Mouse (Mus musculus) embryonic facial prominence, embryonic 11.5 days (tissue): Measurements from ENCODE around the gene Clcn7. TPM values are rescaled to one million over a fixed set of nuclear protein-coding genes. Genes with fewer than 3 reads are reported as not detected.
A peak's percentile ranks its signal among the peaks of the same experiment; 100 is the strongest.

Source experiments
- ATAC-seq: fragments of 200-750 bp; cut with Nextera tagmentation; replicated peaks from 2 replicates; pipeline ENCODE4 v1.8.0; 2017; ENCODE audit warnings: low read depth; ENCODE audit not compliant: insufficient number of reproducible peaks, low FRiP score, low TSS enrichment
- DNase-seq: peaks from one replicate; pipeline ENCODE4 v3.0.0-alpha.2; 2015; ENCODE audit warnings: low spot score
- H3K27ac ChIP-seq: fragments of 300-500 bp; sonication (generic); replicated peaks from 2 replicates; pipeline ENCODE4 v1.5.1; 2014; ENCODE audit warnings: mild to moderate bottlenecking, low read depth, low read length, control low read depth
- H3K27me3 ChIP-seq: fragments of 300-500 bp; sonication (generic); 2 replicates; pipeline ENCODE4 v1.6.1; 2014; ENCODE audit warnings: mild to moderate bottlenecking, low read length, moderate library complexity, mixed read lengths; ENCODE audit not compliant: control insufficient read depth, insufficient read depth
- H3K36me3 ChIP-seq: fragments of 300-500 bp; sonication (generic); replicated peaks from 2 replicates; pipeline ENCODE4 v1.6.1; 2014; ENCODE audit warnings: low read depth, mild to moderate bottlenecking, low read length, moderate library complexity, mixed read lengths; ENCODE audit not compliant: control insufficient read depth, insufficient read depth
- H3K4me1 ChIP-seq: fragments of 300-500 bp; sonication (generic); 2 replicates; pipeline ENCODE4 v1.6.1; 2014; ENCODE audit warnings: low read length, mixed read lengths; ENCODE audit not compliant: control insufficient read depth, insufficient read depth
- H3K4me2 ChIP-seq: fragments of 300-500 bp; sonication (generic); 2 replicates; pipeline ENCODE4 v1.6.1; 2014; ENCODE audit warnings: low read depth, mild to moderate bottlenecking, control low read depth, low read length, moderate library complexity
- H3K4me3 ChIP-seq: fragments of 300-500 bp; sonication (generic); 2 replicates; pipeline ENCODE4 v1.5.1; 2014; ENCODE audit warnings: low read depth, low read length, control low read depth
- H3K9ac ChIP-seq: fragments of 300-500 bp; sonication (generic); replicated peaks from 2 replicates; pipeline ENCODE4 v1.6.1; 2014; ENCODE audit warnings: mild to moderate bottlenecking, control low read depth, low read length
- H3K9me3 ChIP-seq: fragments of 300-500 bp; sonication (generic); replicated peaks from 2 replicates; pipeline ENCODE4 v1.6.1; 2016; ENCODE audit warnings: mild to moderate bottlenecking, low read length, inconsistent platforms, mixed read lengths; ENCODE audit not compliant: control insufficient read depth
- WGBS: fragments of 180-500 bp; shearing (Covaris S2); extraction: QIAGEN DNeasy Blood & Tissue Kit; methylation state at CpG from one replicate; pipeline ENCODE4 v1.1.7; 2014; 5-methylcytosine and 5-hydroxymethylcytosine counted together
- polyA plus RNA-seq: library from polyadenylated mRNA; unstranded; fragments of >200 nt; fragmentation: Nextera tagmentation; extraction: Ambion mirVana; gene quantifications from 2 replicates; pipeline ENCODE4 v1.2.1, GENCODE M21; 2014

Clcn7 gene
- polyA plus RNA-seq, 1 experiment from 2014 or later = 21.6 TPM

DNA sequence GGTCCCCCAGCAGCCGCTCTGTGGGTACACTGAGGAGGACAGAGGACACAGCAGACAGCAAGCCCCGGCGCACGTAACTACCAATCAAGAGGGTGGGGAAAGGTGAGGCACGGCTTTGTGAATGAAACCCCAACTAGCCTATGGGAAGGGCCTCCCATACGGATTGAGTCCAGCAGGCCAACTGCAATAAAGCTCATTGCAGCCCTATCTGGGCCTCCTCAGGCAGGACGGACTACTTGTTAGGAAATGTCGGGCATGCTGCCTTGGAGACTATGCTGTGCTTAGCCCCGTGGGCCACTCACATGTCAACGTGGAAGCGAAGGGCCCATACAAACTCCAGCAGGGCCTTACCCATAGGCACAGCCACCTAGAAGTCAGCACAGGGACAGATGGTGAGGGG, 31.9 kb upstream of the Clcn7 start:
- Histone ChIP-seq H3K4me3 (no peak overlapping the region), H3K4me2 (no peak overlapping the region), H3K9ac (no peak overlapping the region), H3K36me3 (no peaks in the 10 kb centered on the region; the same call in none of the 2 replicates), H3K27me3 (no peaks in the 10 kb centered on the region), H3K4me1 (no peaks in the 10 kb centered on the region), H3K27ac (no peak overlapping the region), H3K9me3 (no peaks in the 10 kb centered on the region)
- 94% methylated on average over 11 of the region's 11 CpGs for WGBS
- no peak for ATAC-seq
- no peak for DNase-seq

DNA sequence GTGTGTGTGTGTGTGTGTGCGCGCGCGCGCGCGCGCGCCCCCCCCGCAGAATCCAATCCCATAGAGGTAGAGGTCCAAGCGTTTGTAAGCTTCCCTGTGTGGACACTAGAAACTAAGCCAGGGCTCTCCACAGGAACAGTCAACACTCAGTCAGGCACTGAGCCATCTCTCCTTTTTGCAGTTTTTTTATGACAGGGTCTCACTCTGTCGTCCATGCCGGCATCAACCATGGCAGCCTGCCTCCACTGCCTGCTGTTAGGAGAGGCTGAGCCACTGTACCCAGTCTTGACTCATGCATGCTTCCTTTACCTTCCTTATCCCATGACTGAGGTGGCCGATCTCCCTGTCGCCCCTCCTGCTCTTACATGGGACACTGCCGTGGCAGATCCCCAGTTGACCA, 25.4 kb upstream of the Clcn7 start:
- ATAC-seq (no peak), DNase-seq (no peak)
- H3K27ac ChIP-seq = no peak overlapping the region
- H3K9me3 ChIP-seq = no peaks in the 10 kb centered on the region
- no peaks in the 10 kb centered on the region for H3K4me1 ChIP-seq
- H3K9ac ChIP-seq = no peak overlapping the region
- H3K4me3 ChIP-seq = no peak overlapping the region
- no peak overlapping the region for H3K4me2 ChIP-seq
- H3K27me3 ChIP-seq = no peaks in the 10 kb centered on the region
- H3K36me3 ChIP-seq = peaks cover 3% of the 10 kb centered on the region; the same call in 1 of the 2 replicates
- 91% methylated on average over 12 of the region's 16 CpGs for WGBS

DNA sequence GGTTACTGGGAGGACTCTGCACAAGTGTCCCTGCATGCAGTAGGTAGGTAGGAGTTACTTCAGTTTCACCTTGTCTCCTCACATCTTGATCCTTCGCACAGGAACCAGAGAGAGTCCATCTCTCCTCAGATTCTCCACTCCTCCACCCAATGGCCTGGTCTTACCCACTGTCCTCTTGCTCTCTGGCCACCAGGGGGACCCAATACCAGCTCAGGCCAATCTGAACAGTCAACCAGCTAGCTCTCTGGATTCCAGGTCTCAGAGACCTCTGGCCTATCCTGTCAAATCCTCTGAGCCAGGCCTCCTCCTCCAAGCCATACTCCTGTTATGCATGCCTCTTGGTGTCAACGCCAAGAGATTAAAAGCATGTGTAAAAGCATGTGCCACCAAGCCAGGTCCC, 23.6 kb upstream of the Clcn7 start:
- ATAC-seq (no peak), DNase-seq (peak; percentile 49)
- no peak overlapping the region for H3K9ac ChIP-seq
- H3K4me3 ChIP-seq = no peak overlapping the region
- H3K36me3 ChIP-seq = peaks cover 3% of the 10 kb centered on the region; the same call in 1 of the 2 replicates
- H3K4me1 ChIP-seq = no peaks in the 10 kb centered on the region
- no peak overlapping the region for H3K4me2 ChIP-seq
- H3K9me3 ChIP-seq = no peaks in the 10 kb centered on the region
- H3K27ac ChIP-seq = no peak overlapping the region
- 79% methylated on average over 2 of the region's 2 CpGs for WGBS
- H3K27me3 ChIP-seq = no peaks in the 10 kb centered on the region

DNA sequence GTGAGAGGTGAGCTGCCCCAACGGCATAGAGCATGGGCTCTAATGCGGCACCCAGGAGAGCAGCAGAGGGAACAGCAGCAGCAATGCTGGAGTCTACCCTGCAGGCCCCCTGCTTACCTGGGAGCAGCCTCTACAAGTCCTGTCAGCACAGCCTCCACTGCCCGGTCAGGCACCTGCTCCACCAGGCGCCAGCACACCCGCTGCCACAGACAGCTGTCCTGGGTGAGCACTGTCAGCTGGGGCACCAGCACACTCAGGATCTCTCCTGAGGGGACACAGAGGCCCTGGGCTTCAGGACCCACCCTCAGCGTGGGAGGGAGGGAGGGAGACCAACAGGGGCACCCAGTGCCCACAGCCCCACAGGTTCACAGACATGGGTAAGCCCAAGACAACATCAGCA, 22.6 kb upstream of the Clcn7 start:
- H3K9me3 ChIP-seq = no peaks in the 10 kb centered on the region
- H3K4me3 ChIP-seq = no peak overlapping the region
- H3K36me3 ChIP-seq = peaks cover 3% of the 10 kb centered on the region; the same call in 1 of the 2 replicates
- peaks cover 3% of the 10 kb centered on the region; the same call in 1 of the 2 replicates for H3K4me1 ChIP-seq
- DNase-seq (no peak), ATAC-seq (no peak)
- no peak overlapping the region for H3K27ac ChIP-seq
- H3K4me2 ChIP-seq = no peak overlapping the region
- WGBS = 93% methylated on average over 6 of the region's 6 CpGs
- H3K9ac ChIP-seq = no peak overlapping the region
- no peaks in the 10 kb centered on the region for H3K27me3 ChIP-seq

DNA sequence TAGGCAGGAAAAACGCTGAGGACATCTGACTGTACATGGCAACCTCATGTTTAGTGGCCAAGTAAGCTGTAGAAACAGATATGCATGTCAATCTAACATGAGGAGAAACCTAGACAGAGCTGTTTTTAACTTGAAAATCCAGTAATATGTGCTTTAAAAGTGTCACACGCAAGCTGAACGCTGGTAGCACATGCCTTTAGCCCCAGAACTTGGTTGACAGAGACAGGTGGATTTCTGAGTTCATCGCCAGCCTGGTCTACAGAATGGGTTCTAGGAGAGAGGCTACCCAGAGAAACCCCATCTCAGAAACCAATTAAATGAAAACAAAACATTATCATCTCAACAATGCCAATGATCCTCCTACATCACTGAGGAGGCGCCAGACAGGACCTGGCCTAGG, 22.0 kb upstream of the Clcn7 start:
- H3K27ac ChIP-seq = no peak overlapping the region
- WGBS = 92% methylated on average over 5 of the region's 5 CpGs
- H3K9me3 ChIP-seq = no peaks in the 10 kb centered on the region
- H3K4me2 ChIP-seq = no peak overlapping the region
- DNase-seq (no peak), ATAC-seq (no peak)
- no peak overlapping the region for H3K9ac ChIP-seq
- peaks cover 3% of the 10 kb centered on the region for H3K4me1 ChIP-seq
- no peaks in the 10 kb centered on the region for H3K27me3 ChIP-seq
- no peak overlapping the region for H3K4me3 ChIP-seq
- H3K36me3 ChIP-seq = peaks cover 3% of the 10 kb centered on the region; the same call in 1 of the 2 replicates

DNA sequence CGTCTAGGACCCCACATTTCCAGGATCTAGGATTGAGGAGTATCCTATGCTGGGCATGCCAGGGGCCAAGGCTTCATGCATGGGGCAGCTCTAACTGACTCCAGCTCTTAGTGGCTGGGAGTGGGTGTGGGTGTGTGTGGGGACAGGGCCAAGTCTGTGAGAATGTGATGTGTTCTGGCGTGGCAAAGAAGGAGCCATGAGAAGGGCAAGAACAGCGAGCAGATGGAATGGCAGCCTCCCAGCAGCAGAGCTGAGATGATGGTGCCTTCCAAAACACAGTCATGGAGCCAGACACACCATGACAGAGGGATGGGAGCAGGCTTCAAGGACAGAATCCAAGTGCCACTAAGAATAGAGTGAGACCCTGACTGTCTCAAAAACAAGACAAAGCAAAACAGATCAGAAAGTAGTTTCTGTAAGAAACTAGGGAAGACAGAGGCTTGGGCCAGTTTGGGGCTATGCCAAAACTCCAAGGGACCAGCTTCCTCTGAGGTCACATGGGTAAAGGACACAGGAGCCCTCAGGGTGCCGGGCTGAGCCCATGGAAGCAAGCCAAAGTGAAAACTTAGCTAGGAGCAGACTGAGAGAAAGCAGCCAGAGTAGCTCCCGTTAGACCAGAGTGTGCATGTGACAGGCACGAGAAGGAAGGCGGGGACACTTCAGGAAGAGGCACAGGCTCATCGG, 21.3 kb upstream of the Clcn7 start:
- peaks cover 3% of the 10 kb centered on the region; the same call in 1 of the 2 replicates for H3K36me3 ChIP-seq
- no peaks in the 10 kb centered on the region for H3K27me3 ChIP-seq
- ATAC-seq (no peak), DNase-seq (no peak)
- no peaks in the 10 kb centered on the region for H3K9me3 ChIP-seq
- WGBS = 92% methylated on average over 8 of the region's 8 CpGs
- no peak overlapping the region for H3K4me2 ChIP-seq
- H3K4me1 ChIP-seq = peaks cover 3% of the 10 kb centered on the region
- H3K9ac ChIP-seq = no peak overlapping the region
- no peak overlapping the region for H3K27ac ChIP-seq
- no peak overlapping the region for H3K4me3 ChIP-seq

DNA sequence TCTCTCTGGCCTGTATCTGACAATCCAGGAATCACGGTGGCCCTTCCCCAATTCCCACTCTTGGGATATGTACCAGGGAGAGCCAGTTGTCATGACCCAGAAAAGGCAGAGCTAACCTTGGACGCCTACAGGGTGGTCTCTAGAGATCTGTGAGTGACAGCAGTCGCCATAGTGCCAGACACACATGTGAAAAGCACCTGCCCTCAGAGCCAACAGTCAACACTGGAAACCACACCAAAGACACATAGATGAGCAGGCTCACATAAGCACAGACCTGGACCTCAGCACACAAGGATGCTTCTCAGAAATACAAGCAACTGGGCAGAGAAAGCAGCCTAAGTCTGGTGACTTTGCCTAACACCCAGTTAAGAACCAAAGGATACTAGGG, 20.8 kb upstream of the Clcn7 start:
- no peak overlapping the region for H3K9ac ChIP-seq

DNA sequence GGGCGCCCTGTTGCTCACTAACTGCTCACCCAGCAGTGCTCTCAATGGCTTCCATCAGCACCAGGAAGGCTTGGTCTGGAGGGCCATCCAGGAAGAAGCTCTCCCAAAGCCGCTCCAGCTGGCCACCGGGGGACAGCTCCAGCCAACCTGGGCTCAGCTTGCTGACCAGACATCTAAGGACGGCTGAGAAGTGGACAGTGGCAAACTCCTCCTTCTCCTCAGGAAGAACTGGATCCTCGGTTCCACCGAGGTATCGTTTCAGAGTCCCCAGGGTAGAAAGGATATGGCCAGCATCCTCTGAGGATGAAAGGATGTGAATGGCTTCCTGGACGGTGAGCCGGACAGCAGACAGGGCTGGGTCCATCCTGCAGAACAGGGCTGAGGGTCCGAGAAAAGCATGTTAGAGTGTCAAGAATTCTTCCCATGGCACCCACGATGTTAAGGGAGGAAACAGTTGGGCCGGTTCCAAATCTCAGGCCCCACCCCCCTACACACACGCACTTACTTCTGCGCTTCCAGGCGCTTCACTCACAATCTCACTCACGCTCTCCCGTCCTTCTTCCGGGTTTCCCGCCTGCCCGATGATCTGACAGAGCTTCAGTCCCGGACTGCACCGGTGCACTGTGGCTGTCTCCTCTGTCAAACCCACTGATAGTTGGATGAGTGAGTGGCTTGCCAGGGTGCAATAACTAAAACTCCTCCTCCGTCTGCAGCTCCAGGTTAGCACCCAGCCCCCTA, 18.1 kb upstream of the Clcn7 start:
- peaks cover 3% of the 10 kb centered on the region for H3K4me1 ChIP-seq
- peak overlapping the region; percentile 86 for H3K27ac ChIP-seq
- ATAC-seq = peak; percentile 63; the same call in 1 of the 2 replicates
- 10% methylated on average over 23 of the region's 23 CpGs for WGBS
- peak overlapping the region; percentile 46 for H3K9ac ChIP-seq
- H3K4me2 ChIP-seq = peak overlapping the region; percentile 87
- peak; percentile 28 for DNase-seq
- H3K4me3 ChIP-seq = peak overlapping the region; percentile 48
- H3K27me3 ChIP-seq = no peaks in the 10 kb centered on the region
- H3K36me3 ChIP-seq = no peaks in the 10 kb centered on the region
- H3K9me3 ChIP-seq = no peaks in the 10 kb centered on the region

More for the DNA sequence above, 20.8 kb upstream of the Clcn7 start:
- Histone ChIP-seq H3K36me3 (peaks cover 3% of the 10 kb centered on the region; the same call in 1 of the 2 replicates), H3K4me3 (no peak overlapping the region), H3K27me3 (no peaks in the 10 kb centered on the region), H3K9me3 (no peaks in the 10 kb centered on the region), H3K4me1 (peaks cover 3% of the 10 kb centered on the region), H3K4me2 (no peak overlapping the region), H3K27ac (no peak overlapping the region)
- 76% methylated on average over 3 of the region's 3 CpGs for WGBS
- no peak for ATAC-seq
- no peak for DNase-seq
